Mouse (Mus musculus) 416B (cell line): ENCODE results near the gene Trim2.

Experiments
- DNase-seq: peaks from one replicate; pipeline ENCODE4 v3.0.0; 2011; ENCODE audit warnings: low read depth

Gene Trim2

GRCm38 (mm10) chr3:84189629-84190173 lies 117.0 kb downstream of the Trim2 start:
- no peak for DNase-seq

GRCm38 (mm10) chr3:84181717-84182116 lies 125.0 kb downstream of the Trim2 start:
- DNase-seq, result no peak

- DNase-seq, result no peak
Measured at GRCm38 (mm10) chr3:84181102-84181501, 125.6 kb downstream of the Trim2 start.

- DNase-seq, result no peak
Measured at GRCm38 (mm10) chr3:84180304-84180703, 126.4 kb downstream of the Trim2 start.

GRCm38 (mm10) chr3:84177834-84178233 lies 128.8 kb downstream of the Trim2 start:
- no peak for DNase-seq

GRCm38 (mm10) chr3:84175337-84176315 lies 131.1 kb downstream of the Trim2 start:
- peak; percentile 75 for DNase-seq

- DNase-seq, result no peak
Measured at GRCm38 (mm10) chr3:84173581-84174154, 133.0 kb downstream of the Trim2 start, which contains the start of gene Gm6525. Gene Gm6525, plus strand, starts transcription at chr3:84174104.

- no peak for DNase-seq
Measured at GRCm38 (mm10) chr3:84172406-84172805, 134.3 kb downstream of the Trim2 start.

- peak; percentile 77 for DNase-seq
Measured at GRCm38 (mm10) chr3:84169393-84170005, 137.2 kb downstream of the Trim2 start.

GRCm38 (mm10) chr3:84168943-84169342 lies 137.7 kb downstream of the Trim2 start:
- peak; percentile 11 for DNase-seq

GRCm38 (mm10) chr3:84166073-84166472 lies 140.6 kb downstream of the Trim2 start:
- DNase-seq, result no peak

GRCm38 (mm10) chr3:84165391-84165790 lies 141.3 kb downstream of the Trim2 start:
- no peak for DNase-seq

- no peak for DNase-seq
Measured at GRCm38 (mm10) chr3:84157559-84158350, 148.9 kb downstream of the Trim2 start.

GRCm38 (mm10) chr3:84157011-84157410 lies 149.7 kb downstream of the Trim2 start:
- DNase-seq, result no peak

- no peak for DNase-seq
Measured at GRCm38 (mm10) chr3:84156105-84156504, 150.6 kb downstream of the Trim2 start.

- peak; percentile 94 for DNase-seq
Measured at GRCm38 (mm10) chr3:84155558-84156006, 151.1 kb downstream of the Trim2 start, which contains the start of gene Mnd1. Gene Mnd1, minus strand, starts transcription at chr3:84155786.

GRCm38 (mm10) chr3:84155146-84155545 lies 151.5 kb downstream of the Trim2 start:
- DNase-seq, result peak; percentile 90

- DNase-seq, result peak; percentile 72
Measured at GRCm38 (mm10) chr3:84154721-84155141, 151.9 kb downstream of the Trim2 start.

GRCm38 (mm10) chr3:84149831-84150230 lies 156.8 kb downstream of the Trim2 start:
- DNase-seq, result no peak

- no peak for DNase-seq
Measured at GRCm38 (mm10) chr3:84140947-84141346, 165.7 kb downstream of the Trim2 start.

GRCm38 (mm10) chr3:84136509-84136908 lies 170.2 kb downstream of the Trim2 start:
- DNase-seq, result no peak
